Mouse (Mus musculus): Measurements from ENCODE around the gene Akap6.

Akap6 gene

GRCm38 (mm10) chr12:52699146-52699545, at the start of gene Akap6:
Akap6 (plus strand) TSS chr12:52699383.
- peak; percentile 73 to 82 for DNase-seq (ENCODE audit: low spot score in 2 of 2)

GRCm38 (mm10) chr12:52662907-52663790, 36.0 kb upstream of the Akap6 start:
- DNase-seq (ENCODE audit: low spot score in 2 of 2), result no peak

GRCm38 (mm10) chr12:52664944-52665343, 34.2 kb upstream of the Akap6 start:
- no peak for DNase-seq (ENCODE audit: low spot score in 2 of 2)

GRCm38 (mm10) chr12:52671436-52671835, 27.7 kb upstream of the Akap6 start:
- no peak for DNase-seq (ENCODE audit: low spot score in 2 of 2)

GRCm38 (mm10) chr12:52671943-52672342, 27.2 kb upstream of the Akap6 start:
- DNase-seq (ENCODE audit: low spot score in 2 of 2), result no peak

GRCm38 (mm10) chr12:52673361-52673960, 25.7 kb upstream of the Akap6 start:
- DNase-seq (ENCODE audit: low spot score in 2 of 2), result no peak

- DNase-seq (ENCODE audit: low spot score in 2 of 2), result no peak
Measured at GRCm38 (mm10) chr12:52675010-52675409, 24.2 kb upstream of the Akap6 start.

- no peak for DNase-seq (ENCODE audit: low spot score in 2 of 2)
Measured at GRCm38 (mm10) chr12:52687355-52687754, 11.8 kb upstream of the Akap6 start.

GRCm38 (mm10) chr12:52688712-52689111, 10.5 kb upstream of the Akap6 start:
- DNase-seq (ENCODE audit: low spot score in 2 of 2), result no peak

- DNase-seq (ENCODE audit: low spot score in 2 of 2), result no peak
Measured at GRCm38 (mm10) chr12:52691552-52691951, 7.6 kb upstream of the Akap6 start.

- no peak for DNase-seq (ENCODE audit: low spot score in 2 of 2)
Measured at GRCm38 (mm10) chr12:52692290-52692974, 6.8 kb upstream of the Akap6 start.

GRCm38 (mm10) chr12:52697407-52698109, 1.6 kb upstream of the Akap6 start:
- no peak for DNase-seq (ENCODE audit: low spot score in 2 of 2)

GRCm38 (mm10) chr12:52698276-52698930, 780 bp upstream of the Akap6 start:
- no peak for DNase-seq (ENCODE audit: low spot score in 2 of 2)

GRCm38 (mm10) chr12:52699961-52700696, 946 bp downstream of the Akap6 start:
- no peak for DNase-seq (ENCODE audit: low spot score in 2 of 2)

- DNase-seq (ENCODE audit: low spot score in 2 of 2), result no peak
Measured at GRCm38 (mm10) chr12:52700697-52701191, 1.6 kb downstream of the Akap6 start.

GRCm38 (mm10) chr12:52701201-52701641, 2.0 kb downstream of the Akap6 start:
- DNase-seq (ENCODE audit: low spot score in 2 of 2), result peak in 1 of 2 experiments; percentile 28

- DNase-seq (ENCODE audit: low spot score in 2 of 2), result no peak
Measured at GRCm38 (mm10) chr12:52702368-52702967, 3.3 kb downstream of the Akap6 start.

GRCm38 (mm10) chr12:52704081-52704480, 4.9 kb downstream of the Akap6 start:
- no peak for DNase-seq (ENCODE audit: low spot score in 2 of 2)

GRCm38 (mm10) chr12:52704810-52705209, 5.6 kb downstream of the Akap6 start:
- no peak for DNase-seq (ENCODE audit: low spot score in 2 of 2)

- no peak for DNase-seq (ENCODE audit: low spot score in 2 of 2)
Measured at GRCm38 (mm10) chr12:52711382-52711781, 12.2 kb downstream of the Akap6 start.

Data from frontal cortex, postnatal 10 days (tissue).